Mouse (Mus musculus): Measurements from ENCODE around the gene Islr.

Islr gene

DNA sequence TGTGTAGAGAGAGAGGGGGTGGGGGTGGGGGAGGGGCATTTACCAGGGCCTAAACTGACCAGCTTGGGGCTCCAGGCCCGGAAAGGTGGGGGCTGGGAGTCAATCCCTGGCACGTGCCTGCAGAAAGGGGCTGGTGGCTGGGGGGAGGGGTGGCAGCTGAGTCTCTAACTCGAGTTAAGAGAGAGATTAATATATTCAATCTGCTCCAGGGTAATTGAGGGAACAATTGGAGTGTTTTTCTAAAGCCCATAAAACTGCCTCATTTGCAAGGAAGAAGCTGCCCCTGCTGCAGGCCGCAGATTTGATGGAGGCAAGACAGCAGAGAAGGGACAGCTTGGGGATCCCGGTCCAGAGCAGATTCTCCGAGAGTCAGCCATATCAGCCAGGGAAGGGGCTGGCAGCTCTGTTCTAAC is 91.2 kb downstream of the Islr start:
- no peak for DNase-seq (ENCODE audit: low read depth, low spot score)

GRCm38 (mm10) chr9:58112321-58112751 is 91.8 kb downstream of the Islr start:
- DNase-seq (ENCODE audit: low read depth, low spot score) = no peak

DNA sequence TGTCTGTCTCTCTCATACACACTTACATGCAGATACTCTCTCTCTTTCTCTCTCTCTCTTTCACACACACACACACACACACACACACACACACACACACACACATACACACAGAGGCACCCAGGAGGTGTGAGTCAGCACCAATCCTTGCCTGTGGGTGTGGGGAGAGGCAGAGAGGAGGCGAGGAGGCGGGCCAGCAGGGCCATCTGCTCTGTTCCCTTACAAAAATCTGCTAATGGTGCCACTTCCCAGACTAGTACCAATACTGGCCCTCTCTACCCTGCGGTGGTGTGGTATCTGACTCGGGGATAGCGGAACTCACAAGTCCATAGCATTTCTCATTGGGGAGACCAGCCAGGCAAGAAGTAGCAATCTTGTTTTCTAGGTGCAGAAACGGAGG is 92.7 kb downstream of the Islr start:
- DNase-seq (ENCODE audit: low read depth, low spot score) = peak; percentile 72

DNA sequence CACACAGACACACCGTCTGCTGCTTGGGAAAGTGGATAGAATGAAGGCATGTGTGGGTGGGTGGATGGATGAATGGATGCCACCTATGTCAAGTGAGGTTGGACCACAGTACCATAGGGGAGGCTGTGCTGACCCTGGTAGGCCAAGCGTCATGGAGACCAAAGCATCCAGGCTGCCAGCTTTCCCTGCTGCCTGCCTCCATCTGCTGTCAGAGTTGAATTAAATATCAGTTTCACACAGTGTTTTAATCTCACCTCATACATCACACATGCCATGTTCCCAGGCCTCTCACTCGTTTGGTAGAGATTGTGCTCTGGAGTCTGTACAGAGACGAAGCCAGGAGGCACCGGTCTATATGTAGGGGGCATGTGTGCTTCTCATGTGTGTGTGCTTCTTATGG is 93.3 kb downstream of the Islr start:
- no peak for DNase-seq (ENCODE audit: low read depth, low spot score)

DNA sequence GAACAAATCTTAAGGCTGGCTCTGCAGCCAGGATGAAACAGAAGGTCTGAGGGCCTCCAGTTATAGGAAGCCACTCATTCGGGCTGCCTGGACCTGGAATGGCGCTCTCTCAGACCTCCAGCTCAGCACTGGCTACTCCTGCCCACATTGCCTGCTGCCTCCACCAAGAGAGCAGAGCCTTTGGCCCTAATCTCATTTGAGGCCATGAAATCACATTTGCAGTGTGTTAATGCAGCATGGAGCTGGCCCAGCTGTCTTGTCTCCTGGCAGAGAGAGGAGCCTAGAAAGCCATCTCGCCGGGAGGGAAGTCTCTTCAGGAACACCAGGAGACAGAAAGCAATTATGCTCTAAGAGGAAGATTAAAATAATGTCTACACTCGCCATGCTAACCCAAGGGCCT is 96.6 kb downstream of the Islr start:
- no peak for DNase-seq (ENCODE audit: low read depth, low spot score)

Measured in 3T3-L1 (cell line).